Mouse (Mus musculus) splenic B cell, adult 2 months (primary cell): ENCODE results near the gene Bid.
A peak's percentile ranks its signal among the peaks of the same experiment; 100 is the strongest.
"Not testable (repeated sequence)": the region's sequence is repeated elsewhere in the genome, so short reads cannot be mapped to it uniquely, and the experiment has no call there.

Experiments used
- DNase-seq: peaks from one replicate; pipeline ENCODE4 v3.0.0-alpha.2; 2011; ENCODE audit warnings: low read depth, low spot score
- H3K27me3 ChIP-seq: 2 replicates; pipeline ENCODE4 v1.6.1; 2012; ENCODE audit warnings: mild to moderate bottlenecking, low read length, moderate library complexity, mixed read lengths; ENCODE audit not compliant: control insufficient read depth, poor library complexity, insufficient read depth, severe bottlenecking
- H3K36me3 ChIP-seq: 2 replicates; pipeline ENCODE4 v1.6.1; 2012; ENCODE audit warnings: mild to moderate bottlenecking, low read length, moderate library complexity, mixed read lengths; ENCODE audit not compliant: control insufficient read depth, poor library complexity, insufficient read depth, severe bottlenecking

Bid gene

GRCm38 (mm10) chr6:120924791-120925321 lies 8.2 kb upstream of the Bid start:
- DNase-seq, H3K36me3 ChIP-seq, H3K27me3 ChIP-seq: not testable (repeated sequence)

GRCm38 (mm10) chr6:120917975-120918374 lies 1.3 kb upstream of the Bid start:
- no peaks in the 10 kb centered on the region for H3K36me3 ChIP-seq
- H3K27me3 ChIP-seq: no peaks in the 10 kb centered on the region
- no peak for DNase-seq

- peak; percentile 53 for DNase-seq
- H3K27me3 ChIP-seq, H3K36me3 ChIP-seq: not testable (repeated sequence)
Observed at GRCm38 (mm10) chr6:120916972-120917881, 574 bp upstream of the Bid start.

- no peak for DNase-seq
- Histone ChIP-seq H3K27me3 (no peaks in the 10 kb centered on the region), H3K36me3 (no peaks in the 10 kb centered on the region)
Observed at GRCm38 (mm10) chr6:120915649-120915975, 1.0 kb downstream of the Bid start.

- H3K36me3 ChIP-seq: no peaks in the 10 kb centered on the region
- peak; percentile 90 for DNase-seq
Observed at GRCm38 (mm10) chr6:120914911-120915648, 1.6 kb downstream of the Bid start.

GRCm38 (mm10) chr6:120914533-120914910 lies 2.1 kb downstream of the Bid start:
- no peaks in the 10 kb centered on the region for H3K27me3 ChIP-seq
- DNase-seq: no peak
- no peaks in the 10 kb centered on the region for H3K36me3 ChIP-seq

More at GRCm38 (mm10) chr6:120914911-120915648, 1.6 kb downstream of the Bid start:
- no peaks in the 10 kb centered on the region for H3K27me3 ChIP-seq

- Histone ChIP-seq H3K36me3 (no peaks in the 10 kb centered on the region), H3K27me3 (no peaks in the 10 kb centered on the region)
- DNase-seq: peak; percentile 57
Observed at GRCm38 (mm10) chr6:120913783-120914182, 2.9 kb downstream of the Bid start.

- Histone ChIP-seq H3K36me3 (no peaks in the 10 kb centered on the region), H3K27me3 (no peaks in the 10 kb centered on the region)
- DNase-seq: no peak
Observed at GRCm38 (mm10) chr6:120912931-120913330, 3.7 kb downstream of the Bid start.

GRCm38 (mm10) chr6:120911213-120912007 lies 5.2 kb downstream of the Bid start:
- Histone ChIP-seq H3K36me3 (0 out of 2 replicates have a peak, but pooled peaks cover 1% of the 10 kb centered on the region), H3K27me3 (no peaks in the 10 kb centered on the region)
- DNase-seq: no peak

GRCm38 (mm10) chr6:120909501-120909900 lies 7.2 kb downstream of the Bid start:
- no peak for DNase-seq
- Histone ChIP-seq H3K27me3 (no peaks in the 10 kb centered on the region), H3K36me3 (0 out of 2 replicates have a peak, but pooled peaks cover 1% of the 10 kb centered on the region)

GRCm38 (mm10) chr6:120907876-120908597 lies 8.6 kb downstream of the Bid start:
- not testable (repeated sequence) for H3K36me3 ChIP-seq, H3K27me3 ChIP-seq, DNase-seq

- no peak for DNase-seq
- H3K36me3 ChIP-seq: 0 out of 2 replicates have a peak, but pooled peaks cover 1% of the 10 kb centered on the region
- H3K27me3 ChIP-seq: no peaks in the 10 kb centered on the region
Observed at GRCm38 (mm10) chr6:120906521-120906920, 10.1 kb downstream of the Bid start.

- DNase-seq: no peak
- 0 out of 2 replicates have a peak, but pooled peaks cover 1% of the 10 kb centered on the region for H3K36me3 ChIP-seq
- no peaks in the 10 kb centered on the region for H3K27me3 ChIP-seq
Observed at GRCm38 (mm10) chr6:120905111-120905510, 11.5 kb downstream of the Bid start.

- Histone ChIP-seq H3K27me3 (no peaks in the 10 kb centered on the region), H3K36me3 (peaks cover 1% of the 10 kb centered on the region; the same call in 1 of the 2 replicates)
- DNase-seq: no peak
Observed at GRCm38 (mm10) chr6:120903961-120904360, 12.7 kb downstream of the Bid start.
